Mouse (Mus musculus) intestine, embryonic 15.5 days (tissue): Measurements from ENCODE around the gene Hpse2. TPM values are rescaled to one million over a fixed set of nuclear protein-coding genes. Genes with fewer than 3 reads are reported as not detected.
"Not testable (repeated sequence)": the region's sequence is repeated elsewhere in the genome, so short reads cannot be mapped to it uniquely, and the experiment has no call there.

Experiments
- ATAC-seq: fragments of 200-750 bp; cut with Nextera tagmentation; 2 replicates; pipeline ENCODE4 v1.8.0; 2017; ENCODE audit warnings: moderate TSS enrichment, moderate library complexity
- H3K27ac ChIP-seq: fragments of 300-500 bp; sonication (generic); 2 replicates; pipeline ENCODE4 v1.5.1; 2015; ENCODE audit warnings: mild to moderate bottlenecking, inconsistent platforms
- H3K27me3 ChIP-seq: fragments of 300-500 bp; sonication (generic); replicated peaks from 2 replicates; pipeline ENCODE4 v1.6.1; 2015; ENCODE audit warnings: inconsistent platforms
- H3K36me3 ChIP-seq: fragments of 300-500 bp; sonication (generic); 2 replicates; pipeline ENCODE4 v1.6.1; 2015; ENCODE audit warnings: inconsistent platforms
- H3K4me1 ChIP-seq: fragments of 300-500 bp; sonication (generic); replicated peaks from 2 replicates; pipeline ENCODE4 v1.6.1; 2015; ENCODE audit warnings: inconsistent platforms
- H3K4me2 ChIP-seq: fragments of 300-500 bp; sonication (generic); replicated peaks from 2 replicates; pipeline ENCODE4 v1.6.1; 2015; ENCODE audit warnings: mild to moderate bottlenecking, inconsistent platforms
- H3K4me3 ChIP-seq: fragments of 300-500 bp; sonication (generic); replicated peaks from 2 replicates; pipeline ENCODE4 v1.5.1; 2015; ENCODE audit warnings: inconsistent platforms
- H3K9ac ChIP-seq: fragments of 300-500 bp; sonication (generic); 2 replicates; pipeline ENCODE4 v1.6.1; 2015; ENCODE audit warnings: inconsistent platforms
- H3K9me3 ChIP-seq: fragments of 300-500 bp; sonication (generic); 2 replicates; pipeline ENCODE4 v1.6.1; 2016; ENCODE audit warnings: inconsistent platforms
- WGBS: fragments of 180-500 bp; shearing (Covaris S2); methylation state at CpG from one replicate; pipeline ENCODE4 v1.1.7; 2015; 5-methylcytosine and 5-hydroxymethylcytosine counted together
- polyA plus RNA-seq: library from polyadenylated mRNA; unstranded; fragments of >200 nt; fragmentation: Nextera tagmentation; extraction: Ambion mirVana; gene quantifications from 2 replicates; pipeline ENCODE4 v1.2.1, GENCODE M21; 2015

The Hpse2 gene
- polyA plus RNA-seq, 1 experiment from 2014 or later = 17.5 TPM

GRCm38 (mm10) chr19:43384346-43384977 lies 3.7 kb downstream of the Hpse2 start:
- ATAC-seq = no peak; the same call in 1 of the 2 replicates
- Histone ChIP-seq H3K36me3 (no peaks in the 10 kb centered on the region), H3K27me3 (peaks cover 32% of the 10 kb centered on the region), H3K9ac (peak overlapping the region; percentile 56), H3K9me3 (no peaks in the 10 kb centered on the region), H3K27ac (peak overlapping the region; percentile 73), H3K4me3 (peak overlapping the region; percentile 44), H3K4me1 (peaks cover 3% of the 10 kb centered on the region; the same call in 1 of the 2 replicates), H3K4me2 (peak overlapping the region; percentile 67)
- WGBS = 7% methylated on average over 19 of the region's 19 CpGs

- Histone ChIP-seq H3K9ac (no peak overlapping the region), H3K4me3 (no peak overlapping the region), H3K36me3 (no peaks in the 10 kb centered on the region), H3K4me1 (no peaks in the 10 kb centered on the region), H3K27me3 (no peaks in the 10 kb centered on the region), H3K9me3 (no peaks in the 10 kb centered on the region), H3K4me2 (no peak overlapping the region), H3K27ac (no peak overlapping the region)
- ATAC-seq = no peak
- WGBS = 91% methylated on average over 3 of the region's 3 CpGs
These were observed 29.3 kb downstream of the Hpse2 start for GRCm38 (mm10) chr19:43358830-43359229.

GRCm38 (mm10) chr19:43311125-43311524 lies 77.0 kb downstream of the Hpse2 start:
- Histone ChIP-seq H3K9me3 (no peaks in the 10 kb centered on the region), H3K36me3 (no peaks in the 10 kb centered on the region), H3K27me3 (no peaks in the 10 kb centered on the region), H3K4me3 (no peak overlapping the region), H3K9ac (no peak overlapping the region), H3K4me2 (no peak overlapping the region), H3K27ac (no peak overlapping the region), H3K4me1 (no peaks in the 10 kb centered on the region)
- ATAC-seq = no peak

- Histone ChIP-seq H3K9me3 (no peaks in the 10 kb centered on the region), H3K4me2 (no peak overlapping the region), H3K4me1 (no peaks in the 10 kb centered on the region), H3K27me3 (no peaks in the 10 kb centered on the region), H3K9ac (no peak overlapping the region), H3K27ac (no peak overlapping the region), H3K36me3 (no peaks in the 10 kb centered on the region), H3K4me3 (no peak overlapping the region)
- ATAC-seq = no peak
These were observed 81.4 kb downstream of the Hpse2 start for GRCm38 (mm10) chr19:43306756-43307155.

- not testable (repeated sequence) for H3K27ac ChIP-seq, H3K9me3 ChIP-seq, H3K36me3 ChIP-seq, H3K9ac ChIP-seq, H3K4me3 ChIP-seq, H3K4me1 ChIP-seq, H3K4me2 ChIP-seq, ATAC-seq, H3K27me3 ChIP-seq
- WGBS = 98% methylated on average over 1 of the region's 1 CpGs
These were observed 106.8 kb downstream of the Hpse2 start for GRCm38 (mm10) chr19:43281336-43281735.

GRCm38 (mm10) chr19:43243993-43244392 lies 144.2 kb downstream of the Hpse2 start:
- WGBS = 59% methylated on average over 4 of the region's 4 CpGs
- no peak for ATAC-seq
- H3K27me3 ChIP-seq = no peaks in the 10 kb centered on the region
- H3K27ac ChIP-seq = no peak overlapping the region
- H3K9ac ChIP-seq = no peak overlapping the region
- H3K4me3 ChIP-seq = no peak overlapping the region
- no peaks in the 10 kb centered on the region for H3K4me1 ChIP-seq
- no peaks in the 10 kb centered on the region for H3K9me3 ChIP-seq
- H3K36me3 ChIP-seq = no peaks in the 10 kb centered on the region
- H3K4me2 ChIP-seq = no peak overlapping the region

GRCm38 (mm10) chr19:43231711-43232110 lies 156.4 kb downstream of the Hpse2 start:
- no peaks in the 10 kb centered on the region for H3K27me3 ChIP-seq
- H3K4me1 ChIP-seq = no peaks in the 10 kb centered on the region
- no peak overlapping the region for H3K9ac ChIP-seq
- H3K4me3 ChIP-seq = no peak overlapping the region
- H3K27ac ChIP-seq = no peak overlapping the region
- no peak for ATAC-seq
- WGBS = 39% methylated on average over 3 of the region's 3 CpGs
- H3K9me3 ChIP-seq = no peaks in the 10 kb centered on the region
- H3K4me2 ChIP-seq = no peak overlapping the region
- H3K36me3 ChIP-seq = no peaks in the 10 kb centered on the region

GRCm38 (mm10) chr19:43193562-43193961 lies 194.6 kb downstream of the Hpse2 start:
- H3K4me2 ChIP-seq = no peak overlapping the region
- no peaks in the 10 kb centered on the region for H3K36me3 ChIP-seq
- H3K27ac ChIP-seq = no peak overlapping the region
- 30% methylated on average over 3 of the region's 3 CpGs for WGBS
- no peaks in the 10 kb centered on the region for H3K27me3 ChIP-seq
- 0 out of 2 replicates have a peak, but pooled peaks cover 4% of the 10 kb centered on the region for H3K4me1 ChIP-seq
- H3K4me3 ChIP-seq = no peak overlapping the region
- no peaks in the 10 kb centered on the region for H3K9me3 ChIP-seq
- ATAC-seq = no peak
- no peak overlapping the region for H3K9ac ChIP-seq

- no peak overlapping the region for H3K27ac ChIP-seq
- ATAC-seq = no peak
- H3K9me3 ChIP-seq = no peaks in the 10 kb centered on the region
- H3K4me3 ChIP-seq = no peak overlapping the region
- 0 out of 2 replicates have a peak, but pooled peaks cover 4% of the 10 kb centered on the region for H3K4me1 ChIP-seq
- WGBS = 78% methylated on average over 3 of the region's 3 CpGs
- H3K4me2 ChIP-seq = no peak overlapping the region
- no peak overlapping the region for H3K9ac ChIP-seq
- H3K27me3 ChIP-seq = no peaks in the 10 kb centered on the region
- H3K36me3 ChIP-seq = no peaks in the 10 kb centered on the region
These were observed 212.7 kb downstream of the Hpse2 start for GRCm38 (mm10) chr19:43175437-43175965.

GRCm38 (mm10) chr19:43174812-43175211 lies 213.3 kb downstream of the Hpse2 start:
- Histone ChIP-seq H3K9ac (no peak overlapping the region), H3K4me3 (no peak overlapping the region), H3K4me2 (no peak overlapping the region), H3K9me3 (no peaks in the 10 kb centered on the region), H3K4me1 (0 out of 2 replicates have a peak, but pooled peaks cover 4% of the 10 kb centered on the region), H3K27me3 (no peaks in the 10 kb centered on the region), H3K36me3 (no peaks in the 10 kb centered on the region), H3K27ac (no peak overlapping the region)
- 29% methylated on average over 2 of the region's 2 CpGs for WGBS
- no peak for ATAC-seq

- no peak overlapping the region for H3K4me2 ChIP-seq
- no peak overlapping the region for H3K4me3 ChIP-seq
- H3K9ac ChIP-seq = no peak overlapping the region
- H3K27ac ChIP-seq = 0 out of 2 replicates have a peak overlapping the region, but pooled peaks have one; percentile 36
- no peaks in the 10 kb centered on the region for H3K36me3 ChIP-seq
- peak; percentile 39; the same call in 1 of the 2 replicates for ATAC-seq
- 47% methylated on average over 8 of the region's 8 CpGs for WGBS
- H3K4me1 ChIP-seq = no peaks in the 10 kb centered on the region
- H3K9me3 ChIP-seq = no peaks in the 10 kb centered on the region
- H3K27me3 ChIP-seq = no peaks in the 10 kb centered on the region
These were observed 232.1 kb downstream of the Hpse2 start for GRCm38 (mm10) chr19:43156085-43156484.

- ATAC-seq = no peak
- no peak overlapping the region for H3K4me2 ChIP-seq
- H3K4me1 ChIP-seq = no peaks in the 10 kb centered on the region
- 65% methylated on average over 5 of the region's 5 CpGs for WGBS
- no peaks in the 10 kb centered on the region for H3K27me3 ChIP-seq
- H3K9me3 ChIP-seq = no peaks in the 10 kb centered on the region
- H3K36me3 ChIP-seq = no peaks in the 10 kb centered on the region
- H3K27ac ChIP-seq = 0 out of 2 replicates have a peak overlapping the region, but pooled peaks have one; percentile 36
- H3K4me3 ChIP-seq = no peak overlapping the region
- H3K9ac ChIP-seq = no peak overlapping the region
These were observed 232.6 kb downstream of the Hpse2 start for GRCm38 (mm10) chr19:43155582-43155981.

- H3K9ac ChIP-seq = no peak overlapping the region
- H3K4me1 ChIP-seq = no peaks in the 10 kb centered on the region
- 81% methylated on average over 6 of the region's 6 CpGs for WGBS
- no peaks in the 10 kb centered on the region for H3K9me3 ChIP-seq
- no peaks in the 10 kb centered on the region for H3K36me3 ChIP-seq
- ATAC-seq = no peak
- H3K27ac ChIP-seq = no peak overlapping the region
- no peak overlapping the region for H3K4me2 ChIP-seq
- H3K27me3 ChIP-seq = no peaks in the 10 kb centered on the region
- no peak overlapping the region for H3K4me3 ChIP-seq
These were observed 240.3 kb downstream of the Hpse2 start for GRCm38 (mm10) chr19:43147901-43148300.
